Mouse (Mus musculus) liver, embryonic 11.5 days (tissue): ENCODE measurements around the gene Hoxa11. TPM values are rescaled to one million over a fixed set of nuclear protein-coding genes. Genes with fewer than 3 reads are reported as not detected.

Experiments used
- ATAC-seq: fragments of 200-750 bp; cut with Nextera tagmentation; replicated peaks from 2 replicates; pipeline ENCODE4 v1.8.0; 2017; ENCODE audit warnings: moderate number of reproducible peaks, mild to moderate bottlenecking, moderate TSS enrichment, moderate library complexity; ENCODE audit not compliant: low FRiP score
- DNase-seq: peaks from one replicate; pipeline ENCODE4 v3.0.0-alpha.2; 2017; ENCODE audit warnings: low spot score
- H3K27ac ChIP-seq: fragments of 300-500 bp; sonication (generic); 2 replicates; pipeline ENCODE4 v1.5.1; 2014; ENCODE audit warnings: mild to moderate bottlenecking, low read depth, low read length, control low read depth
- H3K27me3 ChIP-seq: fragments of 300-500 bp; sonication (generic); replicated peaks from 2 replicates; pipeline ENCODE4 v1.6.1; 2014; ENCODE audit warnings: low read length, mixed read lengths; ENCODE audit not compliant: control insufficient read depth, insufficient read depth
- H3K36me3 ChIP-seq: fragments of 300-500 bp; sonication (generic); 2 replicates; pipeline ENCODE4 v1.6.1; 2014; ENCODE audit warnings: mild to moderate bottlenecking, low read length, moderate library complexity, mixed read lengths; ENCODE audit not compliant: control insufficient read depth, insufficient read depth
- H3K4me1 ChIP-seq: fragments of 300-500 bp; sonication (generic); replicated peaks from 2 replicates; pipeline ENCODE4 v1.6.1; 2014; ENCODE audit warnings: low read length, mixed read lengths; ENCODE audit not compliant: control insufficient read depth, insufficient read depth
- H3K4me2 ChIP-seq: fragments of 300-500 bp; sonication (generic); 2 replicates; pipeline ENCODE4 v1.6.1; 2014; ENCODE audit warnings: mild to moderate bottlenecking, control low read depth, moderate library complexity
- H3K4me3 ChIP-seq: fragments of 300-500 bp; sonication (generic); 2 replicates; pipeline ENCODE4 v1.5.1; 2014; ENCODE audit warnings: low read depth, low read length, control low read depth
- H3K9ac ChIP-seq: fragments of 300-500 bp; sonication (generic); 2 replicates; pipeline ENCODE4 v1.6.1; 2014; ENCODE audit warnings: low read depth, low read length, control low read depth
- H3K9me3 ChIP-seq: fragments of 300-500 bp; sonication (generic); 2 replicates; pipeline ENCODE4 v1.6.1; 2016; ENCODE audit warnings: low read length, inconsistent platforms, mixed read lengths; ENCODE audit not compliant: control insufficient read depth
- WGBS: fragments of 180-500 bp; shearing (Covaris S2); extraction: QIAGEN DNeasy Blood & Tissue Kit; methylation state at CpG from one replicate; pipeline ENCODE4 v1.1.7; 2014; 5-methylcytosine and 5-hydroxymethylcytosine counted together
- polyA plus RNA-seq: library from polyadenylated mRNA; unstranded; fragments of >200 nt; fragmentation: Nextera tagmentation; extraction: Ambion mirVana; gene quantifications from 2 replicates; pipeline ENCODE4 v1.2.1, GENCODE M21; 2014

Gene Hoxa11
- polyA plus RNA-seq, 1 experiment from 2014 or later: 0.26 TPM

DNA sequence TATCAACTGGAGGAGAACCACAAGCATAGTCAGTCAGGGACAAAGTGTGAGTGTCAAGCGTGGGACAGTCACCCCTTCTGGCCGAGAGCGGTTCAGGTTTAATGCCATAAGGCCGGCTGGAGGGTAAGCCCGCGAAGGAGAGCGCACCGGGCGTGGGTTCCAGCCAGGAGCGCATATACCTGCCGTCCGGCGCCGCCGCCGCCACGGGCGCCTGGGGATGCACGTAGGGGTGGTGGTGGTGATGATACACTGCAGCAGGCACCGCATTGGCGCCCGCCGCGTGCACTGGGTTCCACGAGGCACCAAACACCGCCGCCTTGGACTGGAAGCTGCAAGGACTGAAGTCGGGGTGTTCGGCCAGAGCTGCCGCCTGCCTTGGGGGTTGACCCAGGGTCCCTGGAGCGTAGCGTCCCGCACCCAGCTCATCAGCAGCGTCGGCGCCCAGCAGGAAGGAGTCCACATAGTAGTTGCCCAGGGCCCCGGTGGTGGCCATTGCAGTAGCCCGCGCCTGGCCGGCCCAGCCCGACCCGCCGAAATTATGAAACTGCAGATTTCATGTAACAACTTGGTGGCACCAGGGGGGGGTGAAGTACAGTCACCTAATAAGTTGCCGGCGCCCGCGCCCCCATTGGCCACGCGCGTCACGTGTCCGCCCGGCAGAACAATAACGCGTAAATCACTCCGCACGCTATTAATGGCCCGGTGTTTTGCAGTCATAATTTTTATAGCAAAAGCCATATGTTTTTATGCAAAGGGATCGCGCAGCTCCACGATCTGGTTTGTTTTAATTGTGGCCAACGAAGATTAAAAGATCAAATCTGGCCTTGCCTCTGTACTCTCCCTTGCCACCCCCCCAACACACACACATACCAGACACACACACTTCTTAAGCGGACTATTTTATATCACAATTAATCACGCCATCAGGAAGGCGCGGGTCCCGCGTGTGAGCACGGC is 19.7 kb downstream of the Hoxa11 start:
- Histone ChIP-seq H3K27ac (no peak overlapping the region), H3K9me3 (no peaks in the 10 kb centered on the region), H3K9ac (no peak overlapping the region), H3K27me3 (peaks cover 99% of the 10 kb centered on the region), H3K4me1 (no peaks in the 10 kb centered on the region), H3K36me3 (no peaks in the 10 kb centered on the region), H3K4me2 (peak overlapping the region; percentile 39), H3K4me3 (peak overlapping the region; percentile 32)
- no peak for DNase-seq
- no peak for ATAC-seq
- 4% methylated on average over 69 of the region's 69 CpGs for whole genome bisulfite sequencing

DNA sequence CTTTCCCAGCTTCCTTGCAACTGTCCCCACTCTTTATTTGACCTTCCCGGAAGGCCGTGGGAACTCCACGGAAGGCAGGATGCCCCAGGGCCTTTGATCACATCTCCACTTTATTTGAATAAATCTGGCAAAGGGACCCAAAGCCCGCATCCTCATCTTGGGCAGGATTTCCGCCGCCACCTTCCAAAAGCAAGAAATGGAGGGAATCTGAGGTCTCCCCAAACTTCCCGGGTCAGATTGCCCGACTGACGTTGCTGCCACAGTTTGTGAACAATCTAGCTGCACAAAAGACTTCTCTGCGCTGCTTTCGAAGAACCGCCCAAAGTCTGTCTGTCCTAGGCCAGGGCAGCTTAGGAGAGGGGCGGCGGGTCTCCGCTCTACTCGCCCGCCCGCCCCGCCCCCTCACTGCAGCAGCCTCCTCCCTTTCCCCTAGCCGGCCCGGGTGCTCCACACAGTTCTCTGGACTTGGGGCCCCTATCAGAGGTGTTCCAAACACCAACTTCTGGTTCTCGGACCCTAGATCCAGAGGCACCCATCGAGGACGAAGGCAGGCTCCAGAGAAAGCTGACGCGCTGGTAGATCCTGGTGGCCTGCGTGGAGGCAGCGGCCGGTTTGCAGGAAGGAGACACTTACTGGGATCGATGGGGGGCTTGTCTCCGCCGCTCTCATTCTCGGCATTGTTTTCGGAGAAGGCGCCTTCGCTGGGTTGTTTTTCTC is 20.6 kb downstream of the Hoxa11 start:
- WGBS: 3% methylated on average over 31 of the region's 36 CpGs
- Histone ChIP-seq H3K9me3 (no peaks in the 10 kb centered on the region), H3K27ac (no peak overlapping the region), H3K9ac (no peak overlapping the region), H3K4me3 (peak overlapping the region; percentile 32), H3K36me3 (no peaks in the 10 kb centered on the region), H3K4me1 (no peaks in the 10 kb centered on the region), H3K27me3 (peaks cover 99% of the 10 kb centered on the region), H3K4me2 (peak overlapping the region; percentile 39)
- no peak for DNase-seq
- ATAC-seq: no peak

DNA sequence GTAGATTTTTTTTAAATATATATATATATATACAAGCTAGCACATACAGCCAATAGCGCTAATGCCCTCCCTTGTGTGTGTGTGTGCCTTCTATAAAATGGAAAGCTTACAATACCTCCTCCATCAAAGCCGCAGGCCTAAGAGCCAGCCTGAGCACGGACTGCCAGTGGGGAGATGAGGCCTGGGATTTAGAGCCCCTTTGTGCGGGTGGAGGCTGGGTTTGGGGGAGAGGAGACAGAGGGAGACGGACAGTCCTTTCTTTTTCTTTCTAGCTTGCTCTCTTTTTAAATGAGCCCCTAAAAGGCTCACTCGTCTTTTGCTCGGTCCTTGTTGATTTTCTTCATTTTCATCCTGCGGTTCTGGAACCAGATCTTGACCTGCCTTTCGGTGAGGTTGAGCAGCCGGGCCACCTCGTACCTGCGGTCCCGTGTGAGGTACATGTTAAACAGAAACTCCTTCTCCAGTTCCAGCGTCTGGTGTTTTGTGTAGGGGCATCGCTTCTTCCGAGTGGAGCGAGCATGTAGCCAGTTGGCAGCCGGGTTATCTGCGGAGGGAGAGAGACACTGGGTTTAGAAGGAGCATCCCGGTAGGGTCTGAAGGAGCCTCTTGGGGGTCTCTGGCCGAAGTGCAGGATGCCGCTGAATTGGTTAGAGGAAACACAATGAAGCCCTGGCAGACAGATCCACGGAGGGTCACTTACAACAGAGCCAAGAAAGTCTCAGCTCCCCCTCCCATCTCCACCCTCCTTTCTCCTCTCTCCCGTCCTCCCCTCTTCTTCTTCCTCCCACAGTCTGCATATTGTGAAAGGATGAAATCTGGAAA is 21.5 kb downstream of the Hoxa11 start:
- WGBS: 5% methylated on average over 24 of the region's 24 CpGs
- H3K4me2 ChIP-seq: peak overlapping the region; percentile 20
- H3K27me3 ChIP-seq: peaks cover 99% of the 10 kb centered on the region
- no peaks in the 10 kb centered on the region for H3K4me1 ChIP-seq
- no peaks in the 10 kb centered on the region for H3K9me3 ChIP-seq
- DNase-seq: no peak
- 0 out of 2 replicates have a peak overlapping the region, but pooled peaks have one; percentile 18 for H3K4me3 ChIP-seq
- ATAC-seq: no peak
- no peak overlapping the region for H3K27ac ChIP-seq
- 0 out of 2 replicates have a peak overlapping the region, but pooled peaks have one; percentile 13 for H3K9ac ChIP-seq
- no peaks in the 10 kb centered on the region for H3K36me3 ChIP-seq

DNA sequence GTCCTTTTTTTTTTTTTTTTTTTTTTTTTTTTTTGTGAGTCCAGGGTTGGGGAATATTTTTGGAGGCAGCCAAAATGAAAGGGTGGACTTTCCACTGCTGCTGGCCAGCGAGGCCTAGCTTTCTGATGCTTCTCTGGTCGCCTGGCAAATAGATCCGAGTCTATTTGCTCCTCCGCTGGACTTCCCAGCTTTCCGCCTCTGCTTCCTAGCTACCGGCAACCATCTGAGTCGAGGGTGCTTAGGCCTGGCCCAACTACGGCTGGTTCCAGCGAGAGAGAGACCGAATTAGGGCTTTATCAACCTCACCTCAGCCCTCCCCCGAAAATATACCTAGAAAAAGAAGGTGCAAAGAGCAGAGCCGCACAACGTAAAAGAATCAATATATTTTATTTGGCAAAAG is 22.9 kb downstream of the Hoxa11 start:
- ATAC-seq (no peak), DNase-seq (no peak)
- no peak overlapping the region for H3K27ac ChIP-seq
- no peak overlapping the region for H3K9ac ChIP-seq
- no peaks in the 10 kb centered on the region for H3K9me3 ChIP-seq
- H3K4me2 ChIP-seq: no peak overlapping the region
- 21% methylated on average over 13 of the region's 13 CpGs for WGBS
- no peaks in the 10 kb centered on the region for H3K4me1 ChIP-seq
- no peak overlapping the region for H3K4me3 ChIP-seq
- H3K27me3 ChIP-seq: peaks cover 100% of the 10 kb centered on the region
- H3K36me3 ChIP-seq: no peaks in the 10 kb centered on the region

DNA sequence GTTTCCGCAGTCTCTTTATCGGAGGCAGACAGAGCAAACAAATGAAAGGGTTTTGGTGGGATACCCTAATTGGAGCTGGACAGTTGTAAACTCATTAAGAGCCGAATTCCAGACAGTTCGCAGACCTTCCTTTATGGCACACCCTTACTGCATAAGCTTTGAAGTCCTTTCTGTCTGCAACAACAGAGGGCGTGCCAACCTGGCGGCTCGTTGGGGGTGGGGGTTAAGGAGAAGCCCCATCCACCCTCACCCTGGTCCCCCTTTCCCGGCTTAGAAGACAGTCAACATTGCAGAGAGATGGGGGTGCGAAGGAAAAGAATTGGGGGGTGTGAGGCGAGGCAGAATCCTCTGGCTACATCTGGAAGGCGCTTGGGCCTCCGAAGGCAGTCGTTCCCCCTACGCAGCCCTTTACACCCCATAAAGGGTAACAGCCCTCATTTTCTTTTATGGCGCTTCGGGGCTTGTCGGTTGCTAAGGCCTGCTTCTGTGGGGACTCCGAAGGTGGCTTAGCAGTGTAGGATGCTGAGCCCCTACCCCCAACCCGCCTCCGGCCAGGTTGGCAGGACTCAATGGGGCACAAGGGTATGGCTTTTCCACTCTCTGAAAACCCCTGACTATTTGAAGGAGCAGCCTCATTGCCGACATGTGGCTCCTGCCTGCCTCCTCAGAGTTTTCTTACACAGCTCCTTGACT is 23.5 kb downstream of the Hoxa11 start:
- WGBS: 12% methylated on average over 21 of the region's 21 CpGs
- ATAC-seq: no peak

DNA sequence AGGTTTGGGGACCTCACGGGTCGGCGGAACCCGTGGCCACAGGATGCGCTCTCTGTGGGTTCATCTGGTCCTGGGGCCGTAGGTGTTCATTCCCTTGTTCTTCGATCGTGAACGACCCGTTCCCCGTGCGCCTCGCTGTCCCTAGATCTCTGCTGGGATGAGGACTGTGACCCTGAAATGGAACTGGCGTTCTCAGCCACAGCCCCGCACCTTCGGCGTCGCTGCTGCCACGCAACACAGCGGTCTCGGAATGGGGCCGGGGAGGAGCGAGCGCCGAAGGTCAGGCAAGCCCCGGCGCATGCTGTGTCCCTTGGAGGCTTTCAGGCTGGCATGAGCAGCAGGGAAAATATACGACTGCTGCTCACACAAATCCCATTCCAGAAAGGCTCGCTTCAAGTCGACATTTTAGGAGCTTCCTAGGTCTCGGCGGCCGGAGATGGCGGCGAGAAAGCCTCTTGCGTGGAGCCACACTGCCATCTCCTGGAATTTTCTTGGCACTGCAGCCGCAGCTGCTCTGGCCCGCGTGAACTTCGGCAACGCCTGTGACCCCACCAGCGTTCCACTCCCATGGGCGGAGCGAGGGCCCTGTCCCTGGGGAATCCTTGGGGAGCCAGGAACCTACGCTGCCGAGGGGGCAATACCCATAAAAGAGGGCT is 24.1 kb downstream of the Hoxa11 start, which contains the start of gene Hoxa7:
Hoxa7 (minus strand) TSS at position 518 of the 656 bp plus-strand sequence.
- Histone ChIP-seq H3K9me3 (no peaks in the 10 kb centered on the region), H3K9ac (0 out of 2 replicates have a peak within 1 kb of the TSS, but pooled peaks have one; percentile 13), H3K27ac (no peak within 1 kb of the TSS), H3K4me2 (peak within 1 kb of the TSS; percentile 84), H3K4me1 (no peaks in the 10 kb centered on the region), H3K27me3 (peaks cover 100% of the 10 kb centered on the region), H3K36me3 (no peaks in the 10 kb centered on the region), H3K4me3 (peak within 1 kb of the TSS; percentile 53)
- 2% methylated on average over 46 of the region's 46 CpGs for WGBS
- ATAC-seq: 0 out of 2 replicates have a peak, but pooled peaks have one; percentile 26
- DNase-seq: peak; percentile 85

More for the DNA sequence above, 23.5 kb downstream of the Hoxa11 start:
- Histone ChIP-seq H3K27ac (no peak overlapping the region), H3K9ac (no peak overlapping the region), H3K9me3 (no peaks in the 10 kb centered on the region), H3K4me2 (peak overlapping the region; percentile 84), H3K4me1 (no peaks in the 10 kb centered on the region), H3K36me3 (no peaks in the 10 kb centered on the region), H3K4me3 (peak overlapping the region; percentile 53; the same call in 1 of the 2 replicates), H3K27me3 (peaks cover 100% of the 10 kb centered on the region)
- no peak for DNase-seq

DNA sequence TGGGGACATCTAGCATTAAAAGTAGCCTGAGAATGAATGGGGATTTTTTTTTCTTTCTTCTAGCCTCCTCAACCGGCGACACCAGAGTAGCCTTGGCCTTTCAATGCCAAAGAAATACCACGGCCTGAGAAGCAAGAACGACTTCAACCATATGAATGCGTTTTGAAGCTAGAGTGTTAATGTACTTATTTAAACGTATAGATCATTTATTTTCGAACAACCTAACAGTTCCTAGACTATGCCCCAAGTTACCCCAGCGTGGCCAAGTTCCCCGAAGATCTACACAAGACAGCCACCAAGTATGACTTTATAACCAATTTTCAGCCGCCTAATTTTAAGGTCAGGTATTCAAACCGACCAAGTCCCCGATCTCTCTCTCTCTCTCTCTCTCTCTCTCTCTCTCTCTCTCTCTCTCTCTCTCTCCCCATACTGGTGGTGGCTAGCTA is 24.7 kb downstream of the Hoxa11 start:
- no peak overlapping the region for H3K27ac ChIP-seq
- 9% methylated on average over 12 of the region's 12 CpGs for WGBS
- H3K4me1 ChIP-seq: no peaks in the 10 kb centered on the region
- no peaks in the 10 kb centered on the region for H3K36me3 ChIP-seq
- H3K4me2 ChIP-seq: peak overlapping the region; percentile 84
- DNase-seq: no peak
- H3K4me3 ChIP-seq: peak overlapping the region; percentile 53
- no peaks in the 10 kb centered on the region for H3K9me3 ChIP-seq
- peaks cover 100% of the 10 kb centered on the region for H3K27me3 ChIP-seq
- ATAC-seq: no peak
- H3K9ac ChIP-seq: no peak overlapping the region
